Mouse (Mus musculus) heart, postnatal 0 days (tissue): Measurements from ENCODE around the gene Mrps21. TPM values are rescaled to one million over a fixed set of nuclear protein-coding genes. Genes with fewer than 3 reads are reported as not detected.

Source experiments
- ATAC-seq: fragments of 200-750 bp; cut with Nextera tagmentation; 2 replicates; pipeline ENCODE4 v1.8.0; 2017; ENCODE audit warnings: low read depth, moderate number of reproducible peaks, moderate library complexity; ENCODE audit not compliant: insufficient read depth
- DNase-seq: peaks from one replicate; pipeline ENCODE4 v3.0.0-alpha.2; 2016; ENCODE audit warnings: low spot score
- H3K27ac ChIP-seq: fragments of 300-500 bp; sonication (generic); 2 replicates; pipeline ENCODE4 v1.5.1; 2014; ENCODE audit warnings: low read depth, mild to moderate bottlenecking
- H3K27me3 ChIP-seq: fragments of 300-500 bp; sonication (generic); 2 replicates; pipeline ENCODE4 v1.6.1; 2014; ENCODE audit warnings: low read length, mixed read lengths; ENCODE audit not compliant: control insufficient read depth, insufficient read depth
- H3K36me3 ChIP-seq: fragments of 300-500 bp; sonication (generic); replicated peaks from 2 replicates; pipeline ENCODE4 v1.6.1; 2014; ENCODE audit warnings: low read length, mixed read lengths; ENCODE audit not compliant: control insufficient read depth, insufficient read depth
- H3K4me1 ChIP-seq: fragments of 300-500 bp; sonication (generic); 2 replicates; pipeline ENCODE4 v1.6.1; 2014; ENCODE audit warnings: antibody characterized with exemption; ENCODE audit not compliant: control insufficient read depth, insufficient read depth
- H3K4me2 ChIP-seq: fragments of 300-500 bp; sonication (generic); 2 replicates; pipeline ENCODE4 v1.6.1; 2014; ENCODE audit warnings: low read depth, mild to moderate bottlenecking, low read length, moderate library complexity
- H3K4me3 ChIP-seq: fragments of 300-500 bp; sonication (generic); 2 replicates; pipeline ENCODE4 v1.5.1; 2014; ENCODE audit warnings: low read depth, low read length
- H3K9ac ChIP-seq: fragments of 300-500 bp; sonication (generic); replicated peaks from 2 replicates; pipeline ENCODE4 v1.6.1; 2014; ENCODE audit warnings: low read depth, low read length, mixed read lengths
- H3K9me3 ChIP-seq: fragments of 300-500 bp; sonication (generic); replicated peaks from 2 replicates; pipeline ENCODE4 v1.6.1; 2016; ENCODE audit warnings: low read length; ENCODE audit not compliant: control insufficient read depth
- CTCF ChIP-seq: IDR thresholded peaks from 2 replicates; pipeline ENCODE4 v1.5.1; 2016; ENCODE audit warnings: antibody characterized with exemption, control low read depth, low read depth
- EP300 ChIP-seq: IDR thresholded peaks from 2 replicates; pipeline ENCODE4 v1.6.1; 2016; ENCODE audit warnings: antibody characterized with exemption, low read depth
- WGBS: fragments of 180-500 bp; shearing (Covaris S2); extraction: QIAGEN DNeasy Blood & Tissue Kit; methylation state at CpG from one replicate; pipeline ENCODE4 v1.1.7; 2014; 5-methylcytosine and 5-hydroxymethylcytosine counted together
- polyA plus RNA-seq: library from polyadenylated mRNA; unstranded; fragments of >200 nt; fragmentation: Nextera tagmentation; extraction: Ambion mirVana; gene quantifications from 2 replicates; pipeline ENCODE4 v1.2.1, GENCODE M21; 2015
- total RNA-seq: library from RNA; depleted of rRNA; stranded (reverse); fragments of >200 nt; gene quantifications from 2 replicates; pipeline ENCODE4 v1.2.3, GENCODE M21; 2014; ENCODE audit warnings: low replicate concordance

Mrps21 gene
- total and polyA plus RNA-seq, 2 experiments from 2014 or later = 222 to 521 TPM

- peak within 1 kb of the TSS; percentile 93 for H3K4me2 ChIP-seq
- peak within 1 kb of the TSS; percentile 90 for H3K4me3 ChIP-seq
- H3K4me1 ChIP-seq = peaks cover 21% of the 10 kb centered on the region
- H3K27ac ChIP-seq = peak within 1 kb of the TSS; percentile 79
- WGBS = under 1% methylated on average over 56 of the region's 56 CpGs
- TF ChIP-seq CTCF = no peak
- TF ChIP-seq EP300 = peak; percentile 57; the same call in 1 of the 2 replicates
- no peaks in the 10 kb centered on the region for H3K9me3 ChIP-seq
- peak; percentile 86 for DNase-seq
- peak; percentile 99 for ATAC-seq
- no peaks in the 10 kb centered on the region for H3K27me3 ChIP-seq
- H3K9ac ChIP-seq = peak within 1 kb of the TSS; percentile 89
- peaks cover 25% of the 10 kb centered on the region for H3K36me3 ChIP-seq
Observed at GRCm38 (mm10) chr3:95855502-95856089, 15.7 kb downstream of the Mrps21 start, which contains the start of gene Prpf3. Gene Prpf3, minus strand, starts transcription at chr3:95855885.

GRCm38 (mm10) chr3:95851317-95851716, 20.0 kb downstream of the Mrps21 start:
- no peak for ATAC-seq
- no peak for DNase-seq
- Histone ChIP-seq H3K4me3 (no peak overlapping the region), H3K9me3 (no peaks in the 10 kb centered on the region), H3K27ac (peak overlapping the region; percentile 78), H3K36me3 (peaks cover 65% of the 10 kb centered on the region), H3K4me1 (peaks cover 21% of the 10 kb centered on the region), H3K4me2 (no peak overlapping the region), H3K9ac (no peak overlapping the region), H3K27me3 (no peaks in the 10 kb centered on the region)
- TF ChIP-seq EP300 (no peak), CTCF (no peak)
- 74% methylated on average over 8 of the region's 8 CpGs for WGBS

- Histone ChIP-seq H3K36me3 (peaks cover 72% of the 10 kb centered on the region), H3K4me3 (no peak overlapping the region), H3K9me3 (no peaks in the 10 kb centered on the region), H3K27me3 (no peaks in the 10 kb centered on the region), H3K4me1 (peaks cover 21% of the 10 kb centered on the region), H3K9ac (peak overlapping the region; percentile 15), H3K27ac (peak overlapping the region; percentile 78), H3K4me2 (peak overlapping the region; percentile 23; the same call in 1 of the 2 replicates)
- ATAC-seq (peak; percentile 71), DNase-seq (peak; percentile 45)
- WGBS = 27% methylated on average over 4 of the region's 4 CpGs
- TF ChIP-seq CTCF = no peak
- no peak for TF ChIP-seq EP300
Observed at GRCm38 (mm10) chr3:95850611-95851010, 20.7 kb downstream of the Mrps21 start.

- H3K4me1 ChIP-seq = no peaks in the 10 kb centered on the region
- H3K9ac ChIP-seq = no peak overlapping the region
- no peak overlapping the region for H3K4me3 ChIP-seq
- DNase-seq (no peak), ATAC-seq (no peak)
- no peak overlapping the region for H3K4me2 ChIP-seq
- no peak overlapping the region for H3K27ac ChIP-seq
- WGBS = 88% methylated on average over 3 of the region's 3 CpGs
- no peaks in the 10 kb centered on the region for H3K9me3 ChIP-seq
- no peak for TF ChIP-seq EP300
- no peaks in the 10 kb centered on the region for H3K27me3 ChIP-seq
- peaks cover 81% of the 10 kb centered on the region for H3K36me3 ChIP-seq
Observed at GRCm38 (mm10) chr3:95842503-95843214, 28.7 kb downstream of the Mrps21 start.

GRCm38 (mm10) chr3:95839250-95839649, 32.1 kb downstream of the Mrps21 start:
- Histone ChIP-seq H3K4me1 (no peaks in the 10 kb centered on the region), H3K4me3 (no peak overlapping the region), H3K9me3 (no peaks in the 10 kb centered on the region), H3K27ac (no peak overlapping the region), H3K4me2 (no peak overlapping the region), H3K27me3 (no peaks in the 10 kb centered on the region), H3K9ac (no peak overlapping the region), H3K36me3 (peaks cover 75% of the 10 kb centered on the region)
- DNase-seq = no peak
- TF ChIP-seq EP300 (no peak), CTCF (no peak)
- no peak for ATAC-seq
- WGBS = 85% methylated on average over 2 of the region's 2 CpGs
